ENCODE assay signal across 8 mouse cellular contexts in genomic region chr5:117938182-117938581, GRCm38 (mm10). TPM values are rescaled to one million over a fixed set of nuclear protein-coding genes. Genes with fewer than 3 reads are reported as not detected.
DNase-seq lines count a peak whose midpoint lies in the region; ATAC-seq and TF ChIP-seq lines count a peak whose summit lies in the region.

No protein-coding gene starts in this region.

- peak overlapping the region; percentile 48 for H3K4me2 ChIP-seq in embryonic facial prominence, embryonic 14.5 days (ENCODE audit: low read depth, low read length)
- H3K4me2 ChIP-seq in heart, embryonic 15.5 days = peak overlapping the region; percentile 58
- peak overlapping the region; percentile 61 for H3K4me2 ChIP-seq in kidney, postnatal 0 days (ENCODE audit: low read length)

- H3K9ac ChIP-seq in embryonic facial prominence, embryonic 14.5 days (ENCODE audit: low read depth, low read length) = no peak overlapping the region
- H3K9ac ChIP-seq in heart, embryonic 15.5 days = no peak overlapping the region
- H3K9ac ChIP-seq in kidney, postnatal 0 days (ENCODE audit: low read depth, low read length) = no peak overlapping the region

- H3K36me3 ChIP-seq in E14TG2a.4 (ENCODE audit: insufficient read depth, low read length) = no peaks in the 10 kb centered on the region
- no peaks in the 10 kb centered on the region for H3K36me3 ChIP-seq in embryonic facial prominence, embryonic 14.5 days (ENCODE audit: control insufficient read depth, insufficient read depth, low read length)
- no peaks in the 10 kb centered on the region for H3K36me3 ChIP-seq in heart, embryonic 15.5 days
- H3K36me3 ChIP-seq in kidney, postnatal 0 days (ENCODE audit: insufficient read depth, low read length) = no peaks in the 10 kb centered on the region

- no peaks in the 10 kb centered on the region for H3K9me3 ChIP-seq in E14TG2a.4 (ENCODE audit: low read length)
- no peaks in the 10 kb centered on the region for H3K9me3 ChIP-seq in embryonic facial prominence, embryonic 14.5 days (ENCODE audit: control insufficient read depth, low read length)
- no peaks in the 10 kb centered on the region for H3K9me3 ChIP-seq in heart, embryonic 15.5 days (replicated peaks)
- H3K9me3 ChIP-seq in kidney, postnatal 0 days (replicated peaks; ENCODE audit: low read length) = no peaks in the 10 kb centered on the region

- H3K27ac ChIP-seq in embryonic facial prominence, embryonic 14.5 days (replicated peaks; ENCODE audit: low read depth, low read length) = no peak overlapping the region
- no peak overlapping the region for H3K27ac ChIP-seq in heart, embryonic 15.5 days
- no peak overlapping the region for H3K27ac ChIP-seq in kidney, postnatal 0 days

- H3K27me3 ChIP-seq in E14TG2a.4 (ENCODE audit: insufficient read depth, low read length) = peaks cover 25% of the 10 kb centered on the region
- no peaks in the 10 kb centered on the region for H3K27me3 ChIP-seq in embryonic facial prominence, embryonic 14.5 days (replicated peaks; ENCODE audit: control insufficient read depth, insufficient read depth, low read length)
- peaks cover 24% of the 10 kb centered on the region; the same call in 1 of the 2 replicates for H3K27me3 ChIP-seq in heart, embryonic 15.5 days
- no peaks in the 10 kb centered on the region for H3K27me3 ChIP-seq in kidney, postnatal 0 days (ENCODE audit: insufficient read depth, low read length)

- peak; percentile 78 for TF ChIP-seq CTCF in E14TG2a.4 (conservative IDR thresholded peaks at IDR 0.05; ENCODE audit: low read length)
- peak; percentile 89 for TF ChIP-seq CTCF in kidney, postnatal 0 days (IDR thresholded peaks at IDR 0.05; ENCODE audit: low read depth)

- 17% methylated on average over 14 of the region's 14 CpGs for WGBS in embryonic facial prominence, embryonic 14.5 days
- WGBS in heart, embryonic 15.5 days = 9% methylated on average over 14 of the region's 14 CpGs
- WGBS in kidney, postnatal 0 days = 13% methylated on average over 14 of the region's 14 CpGs

- ATAC-seq in activated CD4-positive, CD25-positive, alpha-beta regulatory T cell, adult 4 months = peak; percentile 88
- 0 out of 2 replicates have a peak, but pooled peaks have one; percentile 47 for ATAC-seq in embryonic facial prominence, embryonic 14.5 days (ENCODE audit: low read depth)
- no peak; the same call in 1 of the 2 replicates for ATAC-seq in heart, embryonic 15.5 days (replicated peaks; ENCODE audit: insufficient number of reproducible peaks, insufficient read depth, low FRiP score, low read depth)
- ATAC-seq in kidney, postnatal 0 days (replicated peaks; ENCODE audit: low FRiP score, low read depth) = peak; percentile 59; the same call in 1 of the 2 replicates
- ATAC-seq in frontal cortex, adult (ENCODE audit: low TSS enrichment) = no peak; the same call in 1 of the 2 replicates

- peaks cover 11% of the 10 kb centered on the region for H3K4me1 ChIP-seq in E14TG2a.4 (replicated peaks; ENCODE audit: low read depth, low read length)
- no peaks in the 10 kb centered on the region for H3K4me1 ChIP-seq in embryonic facial prominence, embryonic 14.5 days (ENCODE audit: control insufficient read depth, insufficient read depth, low read length)
- H3K4me1 ChIP-seq in heart, embryonic 15.5 days (replicated peaks) = no peaks in the 10 kb centered on the region
- H3K4me1 ChIP-seq in kidney, postnatal 0 days (replicated peaks; ENCODE audit: insufficient read depth, low read length) = no peaks in the 10 kb centered on the region

- peak; percentile 25 for DNase-seq in embryonic facial prominence, embryonic 14.5 days (ENCODE audit: low spot score)
- peak; percentile 82 for DNase-seq in kidney, postnatal 0 days (ENCODE audit: low spot score)
- DNase-seq in lung, postnatal 25 days (ENCODE audit: low spot score) = peak; percentile 47
- DNase-seq in retina, postnatal 7 days (ENCODE audit: low read depth, low spot score) = peak; percentile 68

- peak overlapping the region; percentile 58 for H3K4me3 ChIP-seq in E14TG2a.4 (replicated peaks; ENCODE audit: low read length)
- peak overlapping the region; percentile 22 for H3K4me3 ChIP-seq in embryonic facial prominence, embryonic 14.5 days (ENCODE audit: low read depth, low read length)
- peak overlapping the region; percentile 31 for H3K4me3 ChIP-seq in heart, embryonic 15.5 days
- H3K4me3 ChIP-seq in kidney, postnatal 0 days (replicated peaks; ENCODE audit: low read depth, low read length) = peak overlapping the region; percentile 18; the same call in 1 of the 2 replicates

RNA-seq across cellular contexts. Expression of gene Fbxo21, which starts 38.3 kb away (rescaled TPM):
- polyA plus RNA-seq in activated CD4-positive, CD25-positive, alpha-beta regulatory T cell, adult 4 months (2017; shearing (Covaris generic)) = 10 to 100 TPM in 1 of 2 experiments, 1 to 10 TPM in 1; 9.8 to 12.0 TPM
- 43.6 and 50.9 TPM in 2 replicates for polyA plus RNA-seq in embryonic facial prominence, embryonic 14.5 days (2014; fragmentation: Nextera tagmentation; extraction: Ambion mirVana)
- 44.8 and 54.8 TPM in 2 replicates for polyA plus RNA-seq in heart, embryonic 15.5 days (2015; fragmentation: Nextera tagmentation; extraction: Ambion mirVana)
- 51.6 and 54.4 TPM in 2 replicates for polyA plus RNA-seq in kidney, postnatal 0 days (2015; fragmentation: Nextera tagmentation; extraction: Ambion mirVana)

Comparison
In these comparisons a context has a peak if more than half of its experiments do, and no peak if none do; other contexts are left out.
1. ATAC-seq: peak in activated CD4-positive, CD25-positive, alpha-beta regulatory T cell, adult 4 months (single experiment), embryonic facial prominence, embryonic 14.5 days (single experiment) and kidney, postnatal 0 days (single experiment); none in heart, embryonic 15.5 days (single experiment) and frontal cortex, adult (single experiment).
2. DNase-seq: peak in every context shown above with its lines; median percentile 82 in kidney, postnatal 0 days; 68 in retina, postnatal 7 days; 47 in lung, postnatal 25 days; 25 in embryonic facial prominence, embryonic 14.5 days.
3. Peak in every context shown above with its lines, with median percentiles within 50 percentile points of each other: H3K4me3 ChIP-seq and H3K4me2 ChIP-seq.